Mouse (Mus musculus) ovary, postnatal 14 days (tissue): ENCODE data around the gene Ndufs6.

Experiments
- DNase-seq: peaks from one replicate; pipeline ENCODE4 v3.0.0; 2022; ENCODE audit warnings: low spot score

Ndufs6 gene

GRCm38 (mm10) chr13:73327827-73328698 lies at the start of gene Ndufs6, which contains the start of gene Mrpl36:
Gene Ndufs6, minus strand, starts transcription at chr13:73328542.
Gene Mrpl36, plus strand, starts transcription at chr13:73328513.
- peak; percentile 89 for DNase-seq

GRCm38 (mm10) chr13:73377637-73378036 lies 49.3 kb upstream of the Ndufs6 start:
- no peak for DNase-seq

- DNase-seq: no peak
These were observed 46.3 kb upstream of the Ndufs6 start for GRCm38 (mm10) chr13:73374612-73375011.

- no peak for DNase-seq
These were observed 45.0 kb upstream of the Ndufs6 start for GRCm38 (mm10) chr13:73373367-73373766.

- no peak for DNase-seq
These were observed 28.8 kb upstream of the Ndufs6 start for GRCm38 (mm10) chr13:73357106-73357505.

- no peak for DNase-seq
These were observed 24.1 kb upstream of the Ndufs6 start for GRCm38 (mm10) chr13:73352491-73352890.

GRCm38 (mm10) chr13:73351910-73352309 lies 23.6 kb upstream of the Ndufs6 start:
- DNase-seq: no peak

- DNase-seq: no peak
These were observed 22.4 kb upstream of the Ndufs6 start for GRCm38 (mm10) chr13:73350741-73351140.

GRCm38 (mm10) chr13:73347922-73348650 lies 19.7 kb upstream of the Ndufs6 start:
- no peak for DNase-seq

- no peak for DNase-seq
These were observed 18.8 kb upstream of the Ndufs6 start for GRCm38 (mm10) chr13:73347171-73347570.

- no peak for DNase-seq
These were observed 18.4 kb upstream of the Ndufs6 start for GRCm38 (mm10) chr13:73346743-73347142.

- no peak for DNase-seq
These were observed 17.8 kb upstream of the Ndufs6 start for GRCm38 (mm10) chr13:73346131-73346530.

GRCm38 (mm10) chr13:73345102-73345890 lies 17.0 kb upstream of the Ndufs6 start:
- no peak for DNase-seq

GRCm38 (mm10) chr13:73336753-73337152 lies 8.4 kb upstream of the Ndufs6 start:
- DNase-seq: no peak

- DNase-seq: no peak
These were observed 3.4 kb upstream of the Ndufs6 start for GRCm38 (mm10) chr13:73331736-73332135.

- DNase-seq: peak; percentile 83
These were observed 2.6 kb upstream of the Ndufs6 start for GRCm38 (mm10) chr13:73330844-73331501.

GRCm38 (mm10) chr13:73323406-73323805 lies 4.9 kb downstream of the Ndufs6 start:
- no peak for DNase-seq

GRCm38 (mm10) chr13:73322626-73323025 lies 5.7 kb downstream of the Ndufs6 start:
- no peak for DNase-seq

- no peak for DNase-seq
These were observed 8.3 kb downstream of the Ndufs6 start for GRCm38 (mm10) chr13:73320048-73320447.

- DNase-seq: no peak
These were observed 18.0 kb downstream of the Ndufs6 start for GRCm38 (mm10) chr13:73310183-73310929.

- DNase-seq: no peak
These were observed 21.9 kb downstream of the Ndufs6 start for GRCm38 (mm10) chr13:73306430-73306829.
